Mouse (Mus musculus): ENCODE measurements around the gene Olfr657.

- no peak for TF ChIP-seq TAL1 (conservative IDR thresholded peaks at IDR 0.05; ENCODE audit: low read depth, low read length)
- TF ChIP-seq CTCF (IDR thresholded peaks at IDR 0.05; ENCODE audit: low read depth, low read length), result no peak
- no peak for TF ChIP-seq GATA1 (IDR thresholded peaks at IDR 0.05; ENCODE audit: borderline replicate concordance, low read length)
Observed at GRCm38 (mm10) chr7:104604727-104605126, 19.9 kb upstream of the Olfr657 start.
